Mouse (Mus musculus) limb, embryonic 13.5 days (tissue): ENCODE measurements around the gene Dusp21. TPM values are rescaled to one million over a fixed set of nuclear protein-coding genes. Genes with fewer than 3 reads are reported as not detected.

ENCODE experiments used
- ATAC-seq: fragments of 200-750 bp; cut with Nextera tagmentation; 2 replicates; pipeline ENCODE4 v1.8.0; 2017; ENCODE audit warnings: low read depth, moderate number of reproducible peaks, moderate TSS enrichment; ENCODE audit not compliant: low FRiP score
- H3K27ac ChIP-seq: fragments of 300-500 bp; sonication (generic); 2 replicates; pipeline ENCODE4 v1.5.1; 2015; ENCODE audit warnings: inconsistent platforms, mild to moderate bottlenecking, moderate library complexity
- H3K27me3 ChIP-seq: fragments of 300-500 bp; sonication (generic); 2 replicates; pipeline ENCODE4 v1.6.1; 2015; ENCODE audit warnings: mild to moderate bottlenecking, inconsistent platforms
- H3K36me3 ChIP-seq: fragments of 300-500 bp; sonication (generic); 2 replicates; pipeline ENCODE4 v1.6.1; 2015; ENCODE audit warnings: inconsistent platforms, mild to moderate bottlenecking, moderate library complexity
- H3K4me1 ChIP-seq: fragments of 300-500 bp; sonication (generic); 2 replicates; pipeline ENCODE4 v1.6.1; 2015; ENCODE audit warnings: inconsistent platforms
- H3K4me2 ChIP-seq: fragments of 300-500 bp; sonication (generic); replicated peaks from 2 replicates; pipeline ENCODE4 v1.6.1; 2015; ENCODE audit warnings: inconsistent platforms, mild to moderate bottlenecking, moderate library complexity
- H3K4me3 ChIP-seq: fragments of 300-500 bp; sonication (generic); 2 replicates; pipeline ENCODE4 v1.5.1; 2015; ENCODE audit warnings: moderate library complexity, mild to moderate bottlenecking, inconsistent platforms
- H3K9ac ChIP-seq: fragments of 300-500 bp; sonication (generic); 2 replicates; pipeline ENCODE4 v1.6.1; 2015; ENCODE audit warnings: mild to moderate bottlenecking, inconsistent platforms
- H3K9me3 ChIP-seq: fragments of 300-500 bp; sonication (generic); 2 replicates; pipeline ENCODE4 v1.6.1; 2016; ENCODE audit warnings: inconsistent platforms
- WGBS: fragments of 180-500 bp; shearing (Covaris S2); methylation state at CpG from one replicate; pipeline ENCODE4 v1.1.7; 2015; 5-methylcytosine and 5-hydroxymethylcytosine counted together
- polyA plus RNA-seq: library from polyadenylated mRNA; unstranded; fragments of >200 nt; fragmentation: Nextera tagmentation; extraction: Ambion mirVana; gene quantifications from 2 replicates; pipeline ENCODE4 v1.2.1, GENCODE M21; 2015

Gene Dusp21
- polyA plus RNA-seq: not detected in 2 replicates

GRCm38 (mm10) chrX:18145557-18145956 is at the start of gene Dusp21:
Gene Dusp21, plus strand, starts transcription at chrX:18145857.
- no peak within 1 kb of the TSS for H3K27ac ChIP-seq
- H3K27me3 ChIP-seq: no peaks in the 10 kb centered on the region
- no peak within 1 kb of the TSS for H3K4me3 ChIP-seq
- H3K9me3 ChIP-seq: no peaks in the 10 kb centered on the region
- no peak within 1 kb of the TSS for H3K9ac ChIP-seq
- H3K36me3 ChIP-seq: no peaks in the 10 kb centered on the region
- no peak within 1 kb of the TSS for H3K4me2 ChIP-seq
- no peak for ATAC-seq
- 85% methylated on average over 1 of the region's 1 CpGs for WGBS
- no peaks in the 10 kb centered on the region for H3K4me1 ChIP-seq

- no peaks in the 10 kb centered on the region for H3K27me3 ChIP-seq
- 65% methylated on average over 4 of the region's 4 CpGs for WGBS
- no peak overlapping the region for H3K9ac ChIP-seq
- H3K27ac ChIP-seq: no peak overlapping the region
- no peak overlapping the region for H3K4me3 ChIP-seq
- no peaks in the 10 kb centered on the region for H3K9me3 ChIP-seq
- H3K4me1 ChIP-seq: no peaks in the 10 kb centered on the region
- peak overlapping the region; percentile 66 for H3K4me2 ChIP-seq
- no peak for ATAC-seq
- no peaks in the 10 kb centered on the region for H3K36me3 ChIP-seq
Measured at GRCm38 (mm10) chrX:18160734-18161442, 15.2 kb downstream of the Dusp21 start.

GRCm38 (mm10) chrX:18161796-18162191 is 16.1 kb downstream of the Dusp21 start:
- no peaks in the 10 kb centered on the region for H3K36me3 ChIP-seq
- peak; percentile 67 for ATAC-seq
- H3K4me1 ChIP-seq: no peaks in the 10 kb centered on the region
- peak overlapping the region; percentile 79 for H3K9ac ChIP-seq
- H3K27ac ChIP-seq: peak overlapping the region; percentile 83
- H3K4me2 ChIP-seq: peak overlapping the region; percentile 66
- no peaks in the 10 kb centered on the region for H3K27me3 ChIP-seq
- H3K9me3 ChIP-seq: no peaks in the 10 kb centered on the region
- under 1% methylated on average over 28 of the region's 28 CpGs for WGBS
- H3K4me3 ChIP-seq: peak overlapping the region; percentile 74

GRCm38 (mm10) chrX:18162192-18162857 is 16.7 kb downstream of the Dusp21 start, which contains the start of gene Kdm6a:
Gene Kdm6a, plus strand, starts transcription at chrX:18162575.
- Histone ChIP-seq H3K9ac (peak within 1 kb of the TSS; percentile 95), H3K4me2 (peak within 1 kb of the TSS; percentile 66), H3K9me3 (no peaks in the 10 kb centered on the region), H3K36me3 (no peaks in the 10 kb centered on the region), H3K27ac (peak within 1 kb of the TSS; percentile 98), H3K27me3 (no peaks in the 10 kb centered on the region), H3K4me3 (peak within 1 kb of the TSS; percentile 74), H3K4me1 (no peaks in the 10 kb centered on the region)
- peak; percentile 99 for ATAC-seq
- WGBS: under 1% methylated on average over 46 of the region's 50 CpGs

DNA sequence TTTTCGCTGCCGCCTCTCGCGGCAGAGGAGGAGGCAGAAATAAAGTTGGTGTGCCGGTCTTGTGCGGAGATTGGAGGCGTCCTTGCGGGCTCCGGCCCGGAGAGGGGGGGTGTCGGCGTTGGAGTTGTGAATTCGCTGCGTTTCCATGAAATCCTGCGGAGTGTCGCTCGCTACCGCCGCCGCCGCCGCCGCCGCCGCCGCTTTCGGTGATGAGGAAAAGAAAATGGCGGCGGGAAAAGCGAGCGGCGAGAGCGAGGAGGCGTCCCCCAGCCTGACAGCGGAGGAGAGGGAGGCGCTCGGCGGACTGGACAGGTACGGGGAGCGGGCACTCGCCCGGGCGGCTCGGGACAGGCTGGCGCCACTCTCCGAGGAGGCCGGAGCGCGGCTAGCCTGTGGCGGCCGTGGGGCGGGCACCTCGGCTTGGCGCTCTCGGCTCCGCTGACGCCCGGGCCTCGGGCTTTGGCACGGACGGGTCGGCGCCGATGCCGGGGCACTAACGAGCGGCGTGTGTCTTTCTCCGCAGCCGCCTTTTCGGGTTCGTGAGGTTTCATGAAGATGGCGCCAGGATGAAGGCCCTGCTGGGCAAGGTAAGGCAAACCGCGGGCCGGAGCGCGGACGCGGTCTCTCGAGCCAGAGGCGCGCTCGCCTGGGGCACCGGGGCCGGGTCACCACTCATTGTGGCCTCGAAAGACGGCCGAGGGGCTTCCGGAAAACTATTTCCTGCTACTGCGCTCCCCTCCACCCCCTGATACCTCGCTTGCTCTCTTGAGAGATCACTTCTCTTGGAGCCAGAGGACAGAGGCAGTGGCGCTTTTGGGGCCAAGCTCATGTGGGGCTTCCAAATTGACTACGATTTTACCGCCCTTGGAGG is 17.4 kb downstream of the Dusp21 start:
- Histone ChIP-seq H3K9me3 (no peaks in the 10 kb centered on the region), H3K27me3 (no peaks in the 10 kb centered on the region), H3K4me2 (peak overlapping the region; percentile 60), H3K4me1 (no peaks in the 10 kb centered on the region), H3K4me3 (peak overlapping the region; percentile 74), H3K9ac (peak overlapping the region; percentile 95), H3K27ac (peak overlapping the region; percentile 98), H3K36me3 (no peaks in the 10 kb centered on the region)
- under 1% methylated on average over 69 of the region's 95 CpGs for whole genome bisulfite sequencing
- peak; percentile 6; the same call in 1 of the 2 replicates for ATAC-seq

DNA sequence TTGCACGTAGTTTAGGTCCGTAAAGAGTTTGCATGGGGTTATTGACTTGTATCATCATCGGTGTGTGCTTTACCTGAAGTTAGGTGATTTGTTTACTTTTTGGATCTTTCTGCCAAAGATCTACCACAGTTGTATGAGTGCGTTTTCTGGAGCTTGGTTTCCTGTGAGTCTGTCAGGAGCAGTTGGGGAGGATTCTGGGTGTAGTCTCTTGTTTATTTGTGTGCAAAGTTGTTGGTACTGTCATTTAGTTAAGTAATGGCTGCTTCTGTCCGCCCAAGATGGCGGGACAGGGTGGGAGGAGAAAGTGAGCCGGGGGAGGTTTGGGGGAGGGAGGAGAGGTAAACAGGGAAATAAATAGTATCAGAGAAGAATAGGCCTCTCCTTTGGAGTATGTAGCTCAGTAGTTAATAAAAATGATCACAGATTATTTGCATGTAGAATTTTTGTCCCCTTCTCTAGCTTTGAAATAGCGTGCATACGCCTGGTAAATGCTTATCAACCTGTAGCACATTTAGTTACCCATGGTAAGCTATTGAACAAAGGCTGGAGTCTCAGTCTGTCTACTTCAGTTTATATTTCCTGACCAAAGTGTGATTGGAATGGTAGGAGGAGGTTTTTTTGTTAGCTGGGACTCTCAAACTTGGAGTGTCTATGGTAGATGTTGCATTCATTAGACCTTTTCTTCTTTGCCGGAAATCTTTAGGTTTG is 18.4 kb downstream of the Dusp21 start:
- Histone ChIP-seq H3K36me3 (no peaks in the 10 kb centered on the region), H3K27me3 (no peaks in the 10 kb centered on the region), H3K4me2 (peak overlapping the region; percentile 60), H3K4me1 (no peaks in the 10 kb centered on the region), H3K9ac (peak overlapping the region; percentile 95), H3K9me3 (no peaks in the 10 kb centered on the region), H3K4me3 (peak overlapping the region; percentile 74), H3K27ac (peak overlapping the region; percentile 98; the same call in 1 of the 2 replicates)
- WGBS: 2% methylated on average over 10 of the region's 10 CpGs
- ATAC-seq: no peak

GRCm38 (mm10) chrX:18165121-18165520 is 19.5 kb downstream of the Dusp21 start:
- H3K4me3 ChIP-seq: peak overlapping the region; percentile 74; the same call in 1 of the 2 replicates
- no peaks in the 10 kb centered on the region for H3K9me3 ChIP-seq

GRCm38 (mm10) chrX:18166961-18167360 is 21.3 kb downstream of the Dusp21 start:
- no peak for ATAC-seq
- H3K9me3 ChIP-seq: no peaks in the 10 kb centered on the region
- no peak overlapping the region for H3K4me3 ChIP-seq
- H3K9ac ChIP-seq: no peak overlapping the region
- no peaks in the 10 kb centered on the region for H3K4me1 ChIP-seq
- H3K4me2 ChIP-seq: no peak overlapping the region
- H3K27ac ChIP-seq: no peak overlapping the region
- H3K36me3 ChIP-seq: no peaks in the 10 kb centered on the region
- WGBS: 88% methylated on average over 3 of the region's 3 CpGs
- no peaks in the 10 kb centered on the region for H3K27me3 ChIP-seq

More at GRCm38 (mm10) chrX:18165121-18165520, 19.5 kb downstream of the Dusp21 start:
- Histone ChIP-seq H3K27ac (no peak overlapping the region), H3K4me2 (no peak overlapping the region), H3K4me1 (no peaks in the 10 kb centered on the region), H3K9ac (no peak overlapping the region), H3K36me3 (no peaks in the 10 kb centered on the region), H3K27me3 (no peaks in the 10 kb centered on the region)
- no peak for ATAC-seq
- 75% methylated on average over 2 of the region's 2 CpGs for WGBS

DNA sequence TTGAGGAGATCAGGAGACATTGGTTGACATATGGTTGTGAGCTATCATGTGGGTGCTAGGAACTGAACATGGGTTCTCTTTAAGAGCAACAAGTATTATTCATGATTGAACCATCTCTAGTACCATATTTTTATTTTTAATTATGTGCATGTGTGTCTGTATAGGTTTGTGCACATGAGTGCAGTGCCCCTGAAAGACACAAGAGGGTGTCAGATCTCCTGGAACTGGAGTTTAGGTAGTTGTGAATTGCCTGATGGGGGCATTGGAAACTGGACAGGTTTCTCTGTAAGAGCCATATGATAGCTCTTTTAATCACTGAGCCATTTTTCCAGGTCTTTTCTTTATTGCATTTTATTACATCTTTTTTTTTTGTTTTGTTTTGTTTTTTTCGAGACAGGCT is 23.3 kb downstream of the Dusp21 start:
- H3K9me3 ChIP-seq: no peaks in the 10 kb centered on the region
- no peaks in the 10 kb centered on the region for H3K27me3 ChIP-seq
- no peak overlapping the region for H3K4me3 ChIP-seq
- H3K9ac ChIP-seq: no peak overlapping the region
- no peaks in the 10 kb centered on the region for H3K36me3 ChIP-seq
- no peak overlapping the region for H3K27ac ChIP-seq
- no peaks in the 10 kb centered on the region for H3K4me1 ChIP-seq
- H3K4me2 ChIP-seq: no peak overlapping the region
- no peak for ATAC-seq
- 77% methylated on average over 1 of the region's 1 CpGs for WGBS

DNA sequence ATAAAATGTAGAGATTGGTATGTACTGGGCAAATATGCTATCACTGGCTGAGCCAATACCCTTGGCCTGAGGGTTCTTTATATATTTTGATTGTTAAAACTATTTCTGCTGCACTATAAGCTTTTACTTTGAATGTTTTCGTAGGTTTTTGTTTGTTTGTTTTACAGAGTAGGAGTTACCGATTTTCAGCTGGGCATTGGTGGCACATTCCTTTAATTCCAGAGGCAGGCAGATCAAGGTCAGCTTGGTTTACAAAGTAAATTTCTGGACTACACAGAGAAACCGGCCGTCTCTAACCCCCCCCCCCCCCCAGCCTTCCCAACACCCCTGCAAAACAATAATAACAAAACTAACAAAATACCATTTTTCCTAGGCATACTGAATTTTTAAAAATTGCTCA is 29.2 kb downstream of the Dusp21 start:
- H3K36me3 ChIP-seq: no peaks in the 10 kb centered on the region
- H3K9ac ChIP-seq: no peak overlapping the region
- H3K4me2 ChIP-seq: no peak overlapping the region
- no peak for ATAC-seq
- no peak overlapping the region for H3K27ac ChIP-seq
- no peaks in the 10 kb centered on the region for H3K27me3 ChIP-seq
- no peak overlapping the region for H3K4me3 ChIP-seq
- 43% methylated on average over 4 of the region's 4 CpGs for WGBS
- H3K9me3 ChIP-seq: no peaks in the 10 kb centered on the region
- 0 out of 2 replicates have a peak, but pooled peaks cover 8% of the 10 kb centered on the region for H3K4me1 ChIP-seq

DNA sequence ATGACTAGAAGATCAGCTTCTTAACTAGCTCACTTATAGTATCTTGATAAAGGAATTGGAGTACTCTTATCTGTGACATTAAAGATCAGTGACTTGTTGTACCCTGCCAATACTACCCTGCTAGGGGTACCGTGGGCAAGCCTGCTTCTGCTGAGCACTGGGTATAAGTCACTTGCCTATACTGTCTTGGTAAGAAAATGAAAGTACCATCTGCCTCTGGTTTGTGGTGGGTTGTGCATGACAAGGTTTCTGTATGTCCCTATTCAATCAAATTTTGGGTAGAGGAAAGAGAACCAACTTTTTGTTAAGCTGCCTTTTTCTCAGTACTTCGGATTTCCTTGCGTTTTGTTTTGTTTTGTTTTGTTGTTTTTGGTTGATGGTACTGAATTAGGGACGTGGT is 32.1 kb downstream of the Dusp21 start:
- Histone ChIP-seq H3K9ac (no peak overlapping the region), H3K36me3 (no peaks in the 10 kb centered on the region), H3K4me2 (no peak overlapping the region), H3K9me3 (no peaks in the 10 kb centered on the region), H3K27ac (no peak overlapping the region), H3K4me3 (no peak overlapping the region), H3K4me1 (0 out of 2 replicates have a peak, but pooled peaks cover 8% of the 10 kb centered on the region), H3K27me3 (no peaks in the 10 kb centered on the region)
- ATAC-seq: no peak
- 92% methylated on average over 4 of the region's 4 CpGs for WGBS
